Mouse (Mus musculus) kidney, postnatal 25 days (tissue): Measurements from ENCODE around the gene Ssc5d.

Experiments used
- DNase-seq, 2 experiments: peaks; one replicate each; pipeline ENCODE4 v3.0.0; 2021; ENCODE audit warnings: mixed read lengths in 2 of 2

The Ssc5d gene

GRCm38 (mm10) chr7:4920496-4920895 is 5.1 kb upstream of the Ssc5d start:
- DNase-seq: no peak

- DNase-seq: peak in 1 of 2 experiments; percentile 51
Observed at GRCm38 (mm10) chr7:4920976-4921823, 4.4 kb upstream of the Ssc5d start.

DNA sequence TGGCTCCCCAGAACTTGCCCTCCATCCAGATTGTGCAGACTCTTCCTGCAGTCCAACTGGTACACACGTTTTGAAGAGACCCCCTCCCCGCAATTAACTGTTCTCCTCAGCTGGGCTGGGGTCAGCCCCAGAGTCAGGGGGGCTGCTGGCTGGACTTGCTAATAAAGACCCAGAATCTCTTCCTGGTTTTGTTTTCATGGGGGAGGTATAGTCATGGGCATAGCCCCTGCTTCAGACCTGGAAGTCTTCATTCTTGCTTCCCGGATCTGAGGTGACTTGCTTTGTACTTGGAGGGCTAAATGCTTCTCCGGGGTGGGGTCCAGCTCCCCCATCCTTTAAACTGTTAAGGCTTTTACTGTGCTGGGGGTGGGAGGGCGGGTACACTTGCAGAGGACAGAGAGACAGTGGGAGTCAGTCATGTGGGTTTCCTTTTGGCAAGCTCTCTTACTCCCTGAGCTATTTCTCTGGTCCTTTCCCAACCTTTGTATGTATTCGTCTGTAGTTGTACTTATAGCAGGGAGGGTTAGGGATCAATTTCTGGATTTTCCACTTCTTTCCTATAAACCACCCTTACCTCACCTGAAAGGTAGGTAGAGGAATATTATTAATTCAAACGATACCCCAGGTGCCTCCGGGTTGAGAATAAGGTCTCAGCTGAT is 3.6 kb upstream of the Ssc5d start, which contains the start of gene Nat14:
Nat14 (plus strand) TSS at position 205 of the 659 bp plus-strand sequence.
- no peak for DNase-seq

DNA sequence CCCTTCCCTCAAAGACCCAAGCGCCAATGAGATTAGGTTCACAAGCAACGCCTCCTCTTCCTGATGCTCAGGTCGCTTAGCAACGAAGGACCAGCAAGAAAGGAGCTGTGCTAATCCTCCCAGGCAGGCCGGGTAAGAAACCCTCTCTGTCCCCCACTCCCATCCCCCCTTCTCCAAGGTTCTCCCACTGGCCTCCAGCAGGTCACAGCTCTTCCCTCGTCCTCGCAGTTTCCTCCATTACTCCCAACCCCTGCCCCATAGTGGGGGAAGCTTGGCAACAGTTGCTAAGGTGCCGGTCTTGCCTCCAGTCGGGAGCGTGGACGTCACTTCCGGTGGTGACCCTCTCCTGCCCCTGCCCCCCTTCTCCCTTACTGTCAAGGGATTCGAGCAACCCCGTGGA is 3.1 kb upstream of the Ssc5d start:
- peak; percentile 77 to 91 for DNase-seq

- DNase-seq: peak; percentile 52 to 59
Observed at GRCm38 (mm10) chr7:4922931-4923565, 2.5 kb upstream of the Ssc5d start.

DNA sequence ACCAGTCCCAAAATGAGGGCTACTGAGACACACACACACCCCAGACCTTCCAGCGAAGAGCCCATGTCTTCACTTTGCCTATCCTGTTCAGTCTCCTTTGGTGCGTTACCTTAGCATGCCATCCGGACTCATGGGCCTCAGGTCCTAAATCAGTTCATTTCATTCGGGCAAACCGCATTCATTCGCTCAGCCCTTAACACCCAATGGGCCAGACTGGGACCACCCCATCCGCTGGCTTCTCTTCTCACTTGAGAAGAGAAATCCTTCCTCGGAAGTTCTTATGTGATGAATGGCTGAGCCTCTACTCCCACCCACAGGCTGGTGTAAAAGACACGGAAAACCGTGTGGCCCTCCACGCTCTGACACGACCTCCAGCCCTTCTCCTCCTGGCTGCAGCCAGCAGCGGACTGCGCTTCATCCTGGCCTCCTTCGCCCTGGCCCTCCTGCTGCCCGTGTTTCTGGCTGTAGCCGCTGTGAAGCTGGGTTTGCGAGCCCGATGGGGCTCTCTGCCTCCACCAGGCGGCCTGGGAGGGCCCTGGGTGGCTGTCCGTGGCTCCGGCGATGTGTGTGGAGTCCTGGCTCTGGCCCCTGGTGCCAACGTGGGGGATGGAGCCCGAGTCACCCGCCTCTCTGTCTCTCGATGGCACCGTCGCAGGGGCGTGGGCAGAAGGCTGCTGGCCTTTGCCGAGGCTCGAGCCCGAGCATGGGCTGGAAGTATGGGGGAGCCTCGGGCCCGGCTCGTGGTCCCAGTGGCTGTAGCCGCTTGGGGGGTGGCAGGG is 1.8 kb upstream of the Ssc5d start:
- DNase-seq: peak; percentile 51 to 76

GRCm38 (mm10) chr7:4924483-4924882 is 1.1 kb upstream of the Ssc5d start:
- DNase-seq: no peak

DNA sequence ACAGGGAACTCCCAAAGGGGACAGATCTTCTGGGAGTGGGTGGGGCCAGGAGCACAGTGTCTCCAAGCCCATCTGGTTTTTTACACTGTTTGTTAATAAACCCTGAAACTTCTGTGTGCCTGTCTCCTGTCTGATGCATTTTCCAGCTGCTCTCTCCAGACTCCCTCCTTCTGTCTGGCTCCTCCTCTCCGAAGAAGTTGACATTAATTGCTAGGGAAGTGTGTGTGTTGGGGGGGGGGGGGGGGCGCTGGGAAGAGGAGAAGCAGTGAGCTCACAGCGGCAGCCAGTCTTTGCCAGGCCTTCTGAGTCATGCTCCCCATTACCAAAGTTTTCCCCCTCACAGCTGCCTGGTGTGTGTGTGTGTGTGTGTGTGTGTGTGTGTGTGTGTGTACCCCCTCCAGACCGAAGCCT is 689 bp upstream of the Ssc5d start:
- no peak for DNase-seq

GRCm38 (mm10) chr7:4926849-4927248 is 1.3 kb downstream of the Ssc5d start:
- DNase-seq: no peak

GRCm38 (mm10) chr7:4927711-4928110 is 2.1 kb downstream of the Ssc5d start:
- no peak for DNase-seq

GRCm38 (mm10) chr7:4928323-4928722 is 2.7 kb downstream of the Ssc5d start:
- DNase-seq: no peak

GRCm38 (mm10) chr7:4933103-4933502 is 7.5 kb downstream of the Ssc5d start:
- DNase-seq: no peak

DNA sequence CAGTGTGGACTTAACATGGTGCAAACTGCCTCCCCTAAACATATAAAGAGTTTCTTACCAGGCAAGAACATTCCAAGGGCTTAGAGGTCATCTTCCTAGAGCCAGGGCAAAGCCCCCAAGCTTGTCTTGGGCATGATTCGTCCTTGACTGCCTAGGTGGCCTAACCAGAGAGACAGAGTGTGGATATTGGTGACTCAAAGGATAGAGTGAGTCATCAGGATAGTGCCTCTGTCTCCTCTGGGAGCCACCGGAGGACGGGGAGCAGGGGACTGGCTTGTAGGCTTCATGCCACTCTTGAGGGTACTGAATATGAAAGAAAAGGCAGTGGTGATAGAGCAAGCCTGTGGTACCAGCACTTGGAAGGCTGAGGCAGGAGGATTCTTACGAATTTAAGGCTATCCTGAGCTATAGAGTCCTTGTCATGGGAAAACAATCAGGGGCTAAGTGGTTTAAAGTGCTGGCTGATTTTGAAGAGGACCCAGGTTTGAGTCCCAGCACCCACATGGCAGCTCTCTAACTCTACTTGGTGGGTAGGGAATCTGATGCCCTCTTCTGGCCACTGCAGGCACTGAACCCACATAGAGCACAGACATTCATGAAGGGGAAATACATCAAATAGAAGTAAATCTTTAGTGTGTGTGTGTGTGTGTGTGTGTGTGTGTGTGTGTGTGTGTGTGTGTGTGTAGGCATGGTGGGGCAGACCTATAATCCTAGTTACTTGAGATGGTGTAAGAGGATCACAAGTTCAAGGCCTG is 8.8 kb downstream of the Ssc5d start:
- no peak for DNase-seq

- DNase-seq: no peak
Observed at GRCm38 (mm10) chr7:4936832-4937231, 11.2 kb downstream of the Ssc5d start.

DNA sequence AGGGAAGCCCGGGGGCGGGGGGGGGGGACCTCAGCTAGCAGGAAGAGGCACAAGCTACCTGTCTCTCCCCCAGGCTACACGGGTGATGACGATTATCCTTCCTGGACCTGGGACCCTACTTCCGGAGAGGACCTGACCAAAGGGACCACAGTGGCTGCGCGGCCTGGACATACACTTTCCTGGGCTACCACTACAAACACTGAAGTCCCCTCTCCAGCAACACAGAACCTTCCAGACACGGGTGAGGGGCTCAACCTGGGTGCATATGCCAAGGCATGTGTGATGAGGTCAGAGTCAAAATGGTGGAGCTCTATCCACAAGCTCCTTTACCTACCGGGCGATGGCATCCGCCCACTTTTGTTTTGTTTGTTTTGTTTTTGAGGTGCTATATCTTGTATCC is 11.8 kb downstream of the Ssc5d start:
- no peak for DNase-seq

- peak; percentile 67 to 87 for DNase-seq
Observed at GRCm38 (mm10) chr7:4938456-4938855, 12.9 kb downstream of the Ssc5d start.

DNA sequence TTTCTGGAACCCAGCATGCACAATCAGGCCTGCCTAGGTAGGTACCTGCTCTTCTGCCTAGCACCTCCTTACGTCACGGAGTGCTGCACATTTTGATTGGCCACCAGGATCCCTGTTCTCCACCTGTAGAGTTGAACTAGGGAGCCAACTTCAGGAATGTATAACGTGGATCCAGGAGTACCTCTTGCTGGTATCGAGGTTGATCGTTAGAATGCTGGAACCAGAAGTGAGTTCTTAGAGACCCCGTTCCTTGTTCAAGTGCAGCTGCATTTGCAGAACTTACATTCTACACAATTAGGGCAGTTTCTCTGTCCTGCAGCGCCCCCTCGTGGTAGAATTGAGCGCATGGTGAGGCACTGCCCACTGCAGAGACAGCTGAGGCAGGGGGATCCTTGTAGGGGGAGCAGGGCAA is 14.5 kb downstream of the Ssc5d start:
- DNase-seq: peak; percentile 88 to 90

DNA sequence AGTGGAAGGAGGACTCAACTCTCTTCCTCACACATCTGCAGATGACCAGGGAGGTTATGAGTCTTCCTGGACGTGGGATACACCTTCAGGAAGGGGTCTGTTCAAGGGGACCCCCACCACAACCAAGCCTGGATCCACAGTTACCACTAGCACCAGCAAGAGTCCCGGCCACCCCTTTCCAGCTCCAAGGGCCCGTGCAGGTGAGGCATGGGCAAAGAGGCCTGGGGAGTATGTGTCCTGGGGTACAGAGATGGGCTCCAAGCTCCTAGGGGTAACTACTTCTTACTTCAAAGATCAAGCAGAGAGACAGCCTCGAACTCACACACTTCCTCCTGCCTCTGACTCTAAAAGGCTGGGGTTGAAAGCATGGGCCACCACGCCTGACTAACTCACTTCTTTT is 17.1 kb downstream of the Ssc5d start:
- DNase-seq: no peak

DNA sequence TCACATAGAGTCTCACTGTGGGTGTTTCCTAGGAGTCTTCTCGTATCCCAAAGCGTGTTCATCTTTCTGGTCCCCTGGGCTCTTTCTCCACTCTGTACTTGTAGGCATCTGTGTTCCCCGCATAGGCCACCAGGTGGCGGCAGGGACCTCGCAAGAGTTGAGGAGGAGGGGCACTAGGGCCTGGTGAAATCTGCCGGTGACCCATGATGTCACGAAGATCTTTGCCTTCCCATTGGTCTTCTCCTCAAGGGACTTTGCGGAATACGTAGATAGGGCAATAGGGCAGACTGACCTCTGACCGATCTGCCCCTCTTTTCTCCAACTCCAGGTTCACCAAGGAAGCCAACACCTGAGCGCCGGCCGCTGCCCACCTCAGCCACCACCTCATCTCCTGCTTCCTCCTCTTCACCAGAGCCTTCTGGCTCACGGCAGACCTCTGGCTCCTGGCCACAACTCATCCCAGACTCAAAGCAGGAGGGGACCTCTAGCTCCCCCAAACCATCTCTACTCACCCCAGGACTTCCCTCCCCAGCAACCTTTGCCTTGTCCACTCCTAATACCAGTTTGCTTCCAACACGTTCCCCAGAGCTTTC is 17.7 kb downstream of the Ssc5d start:
- peak; percentile 94 to 96 for DNase-seq

GRCm38 (mm10) chr7:4947855-4948254 is 22.3 kb downstream of the Ssc5d start:
- no peak for DNase-seq

GRCm38 (mm10) chr7:4948386-4948785 is 22.8 kb downstream of the Ssc5d start:
- no peak for DNase-seq
